Mouse (Mus musculus): ENCODE results near the gene Galnt2. TPM values are rescaled to one million over a fixed set of nuclear protein-coding genes. Genes with fewer than 3 reads are reported as not detected.

The Galnt2 gene
- polyA plus RNA-seq, 2 experiments from 2014 or later, result 18.5 to 18.7 TPM

GRCm38 (mm10) chr8:124294425-124294824 is 63.2 kb downstream of the Galnt2 start:
- ATAC-seq, result no peak

DNA sequence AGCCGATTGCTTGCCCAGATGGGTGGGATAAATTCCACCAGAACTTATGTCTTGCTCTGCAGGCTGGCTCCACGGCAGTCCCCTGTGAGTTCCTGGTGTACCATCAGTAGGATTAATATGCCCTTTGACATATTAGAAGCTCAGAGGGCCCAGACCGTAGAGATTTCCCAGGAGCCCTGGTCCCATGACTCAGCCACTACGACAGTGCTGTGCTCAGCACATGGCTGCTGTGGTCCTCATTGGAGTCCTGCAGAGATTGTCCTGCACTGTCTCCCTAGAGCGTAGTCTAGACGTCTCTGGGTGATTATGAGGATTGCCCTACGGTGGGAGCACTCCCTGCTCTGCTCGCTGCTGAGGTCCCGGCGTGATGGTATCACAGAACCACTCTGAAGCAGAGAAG is 63.7 kb downstream of the Galnt2 start:
- no peak for ATAC-seq

DNA sequence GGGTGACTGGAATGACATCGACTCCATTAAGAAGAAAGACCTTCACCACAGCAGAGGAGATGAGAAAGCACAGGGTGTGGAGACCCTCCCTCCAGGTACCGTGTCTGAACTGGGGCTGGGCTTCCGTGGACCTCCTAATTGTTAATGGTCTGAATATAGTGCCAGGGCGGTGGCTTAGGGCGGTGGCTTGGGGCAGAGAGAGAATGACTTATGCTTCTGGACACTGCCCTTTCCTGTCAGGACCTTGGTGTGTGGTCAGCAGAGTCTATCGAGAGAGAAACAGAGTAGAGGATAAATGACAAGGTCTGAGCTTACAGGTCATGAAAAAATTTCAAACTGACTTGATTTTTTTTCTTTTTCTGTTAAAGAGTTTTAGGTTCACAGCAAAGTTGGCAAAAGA is 64.2 kb downstream of the Galnt2 start:
- ATAC-seq, result no peak

GRCm38 (mm10) chr8:124301512-124301911 is 70.3 kb downstream of the Galnt2 start:
- ATAC-seq, result no peak

- ATAC-seq, result no peak
Measured at GRCm38 (mm10) chr8:124301935-124302555, 70.9 kb downstream of the Galnt2 start.

DNA sequence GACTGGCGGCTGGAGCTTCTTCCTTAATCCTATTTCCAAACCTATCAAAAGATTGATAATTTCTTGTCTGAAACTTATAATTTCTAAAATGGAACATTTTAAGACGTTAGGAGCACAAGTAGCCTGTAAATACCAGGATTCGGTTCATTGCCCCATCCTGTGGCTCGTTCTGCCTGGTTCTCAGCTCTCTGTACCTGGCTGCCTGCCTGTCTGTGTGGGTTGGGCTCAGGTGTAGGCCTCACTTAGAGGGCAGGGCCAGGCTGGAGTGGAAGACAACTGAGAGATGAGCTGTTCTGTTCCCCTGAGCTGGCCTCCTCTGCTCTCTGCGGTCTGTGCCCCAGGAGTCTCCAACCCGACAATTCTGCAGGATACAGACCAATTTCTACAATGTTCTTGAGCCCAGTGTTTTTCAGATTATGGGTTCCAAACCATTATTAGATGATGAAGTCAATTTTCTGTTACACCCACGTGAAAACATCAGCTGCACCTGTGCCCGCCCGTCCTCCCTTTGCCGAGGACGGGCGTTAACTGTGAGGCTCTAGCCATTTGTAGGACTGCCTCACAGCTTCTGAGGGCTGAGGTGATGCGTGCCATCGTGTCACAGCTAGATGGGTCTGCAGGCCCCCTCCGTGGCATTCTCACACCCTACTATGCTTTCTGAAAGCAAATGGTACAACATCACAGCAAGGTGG is 72.2 kb downstream of the Galnt2 start:
- ATAC-seq, result no peak

- no peak for ATAC-seq
Measured at GRCm38 (mm10) chr8:124304141-124304540, 73.0 kb downstream of the Galnt2 start.

GRCm38 (mm10) chr8:124306574-124306973 is 75.4 kb downstream of the Galnt2 start:
- no peak for ATAC-seq

GRCm38 (mm10) chr8:124307700-124308099 is 76.5 kb downstream of the Galnt2 start:
- ATAC-seq, result no peak

DNA sequence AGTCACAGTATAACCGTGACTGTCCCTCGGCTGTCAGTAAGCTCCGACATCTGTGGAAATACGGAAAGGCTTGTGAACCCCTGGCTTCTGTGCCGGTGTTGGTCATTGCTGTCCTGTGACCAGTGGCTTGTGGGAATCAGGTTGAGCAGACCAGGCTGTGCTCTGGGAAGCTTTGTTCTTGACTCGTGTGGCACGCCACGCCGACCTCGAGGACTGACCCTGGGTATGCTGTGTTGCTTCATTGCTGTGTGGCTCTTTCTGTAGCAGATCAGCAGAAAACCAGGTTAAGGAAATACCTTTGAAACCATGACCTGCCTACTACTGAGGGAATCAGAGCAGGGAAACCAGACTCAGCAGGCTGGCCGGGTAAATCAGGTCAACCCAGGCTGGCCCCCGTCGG is 79.3 kb downstream of the Galnt2 start:
- ATAC-seq, result no peak

DNA sequence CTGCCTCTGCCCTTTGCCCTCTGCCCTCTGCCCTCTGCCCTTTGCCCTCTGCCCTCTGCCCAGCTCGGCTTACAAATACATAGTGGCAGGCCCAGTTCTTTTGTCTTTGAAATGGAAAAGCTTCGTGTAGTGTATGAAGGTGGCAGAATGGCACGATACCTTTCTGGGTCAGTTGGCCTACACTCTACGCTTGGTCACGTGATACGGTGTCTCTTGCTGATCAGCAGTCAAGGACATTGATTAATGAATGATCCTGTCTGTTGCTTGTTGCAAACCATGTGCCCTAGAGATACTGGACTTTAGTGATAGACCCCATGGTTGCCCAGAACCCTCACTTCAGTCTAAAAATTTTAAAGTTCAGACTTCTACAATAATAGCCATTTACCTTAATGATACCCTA is 79.9 kb downstream of the Galnt2 start:
- ATAC-seq, result no peak

- no peak for ATAC-seq
Measured at GRCm38 (mm10) chr8:124311723-124312122, 80.5 kb downstream of the Galnt2 start.

- no peak for ATAC-seq
Measured at GRCm38 (mm10) chr8:124312228-124312627, 81.0 kb downstream of the Galnt2 start.

GRCm38 (mm10) chr8:124314803-124315202 is 83.6 kb downstream of the Galnt2 start:
- no peak for ATAC-seq

- no peak for ATAC-seq
Measured at GRCm38 (mm10) chr8:124316466-124317136, 85.4 kb downstream of the Galnt2 start.

GRCm38 (mm10) chr8:124317191-124317682 is 86.0 kb downstream of the Galnt2 start:
- ATAC-seq, result no peak

- peak; percentile 84 for ATAC-seq
Measured at GRCm38 (mm10) chr8:124317821-124318220, 86.6 kb downstream of the Galnt2 start.

DNA sequence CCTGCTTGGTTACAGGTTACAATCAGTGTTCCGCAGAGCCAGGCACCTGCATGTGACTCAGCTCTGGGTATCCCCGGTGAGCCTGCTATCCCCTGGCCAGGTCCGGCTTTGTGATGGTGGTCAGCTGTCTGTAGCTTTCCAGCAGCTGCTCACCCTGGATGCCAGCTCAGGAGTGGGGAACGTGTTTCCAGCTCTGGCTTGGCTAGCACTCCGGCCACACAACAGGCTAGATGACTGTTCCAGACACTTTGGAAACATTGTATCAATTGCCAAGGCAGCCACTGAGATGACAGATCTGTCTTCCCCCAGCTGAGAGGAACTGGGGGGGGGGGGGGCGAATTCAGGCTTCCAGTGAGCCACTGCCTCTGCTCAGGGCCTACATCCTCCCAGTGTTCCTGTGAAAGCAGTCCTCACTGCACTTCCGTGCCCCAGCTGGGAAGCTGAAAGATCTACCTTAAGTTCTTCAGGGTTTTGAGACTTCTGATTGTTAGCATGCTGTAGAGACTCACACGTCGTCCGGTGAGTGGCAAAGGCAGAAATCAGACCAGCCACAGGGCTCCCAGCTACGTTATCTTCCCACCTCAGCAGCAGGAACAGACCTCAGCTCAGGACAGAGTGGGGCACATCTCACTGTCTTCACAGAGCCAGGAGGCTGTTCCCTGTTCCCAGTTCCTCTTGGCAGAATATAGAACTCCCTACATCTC is 87.6 kb downstream of the Galnt2 start:
- ATAC-seq, result no peak

DNA sequence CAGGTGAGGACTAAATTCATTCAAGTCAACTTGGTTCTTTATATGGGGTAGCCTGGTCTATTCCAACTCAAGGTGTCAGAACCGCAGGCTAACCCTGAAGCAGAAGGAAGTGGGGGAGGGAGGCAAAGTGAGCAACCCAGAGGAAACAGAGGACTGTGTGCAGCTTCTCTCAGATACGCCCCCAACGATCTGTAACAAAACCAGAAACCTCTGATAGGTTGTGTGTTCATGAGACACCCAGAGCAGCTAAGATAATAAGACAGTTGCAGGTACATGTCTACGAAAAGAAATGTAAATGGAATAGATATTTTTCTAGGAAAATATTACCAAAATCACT is 88.1 kb downstream of the Galnt2 start:
- no peak for ATAC-seq

DNA sequence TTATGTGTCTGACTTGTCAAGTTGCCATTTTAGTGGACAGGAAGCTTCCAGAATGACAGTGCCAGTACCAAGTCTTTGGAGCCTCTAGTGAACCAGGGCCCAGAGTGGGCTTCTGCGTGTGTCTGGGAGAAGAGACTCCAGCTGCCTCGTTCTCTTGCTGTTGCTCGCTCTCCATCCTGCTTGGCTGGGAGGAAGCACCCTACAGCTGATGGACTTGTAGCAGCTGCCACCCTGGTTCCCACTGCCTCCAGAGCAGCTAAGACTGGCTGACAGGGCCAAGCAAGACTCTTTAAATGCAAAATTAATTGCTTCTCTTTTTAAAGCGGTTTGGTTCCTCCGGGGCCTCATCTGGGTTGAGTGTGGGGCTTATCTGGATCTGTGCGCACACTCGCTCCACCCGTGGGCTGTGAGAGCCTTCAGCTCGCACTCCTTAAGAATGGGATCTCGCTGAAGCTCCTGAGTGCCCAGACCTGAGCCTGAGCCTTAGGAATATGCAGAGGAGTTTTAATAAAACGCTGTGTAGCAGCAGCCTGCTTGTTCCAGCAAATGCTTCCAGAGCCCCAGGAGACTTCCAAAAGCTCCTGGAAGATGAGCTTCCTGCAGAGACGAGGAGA is 90.1 kb downstream of the Galnt2 start:
- ATAC-seq, result no peak

GRCm38 (mm10) chr8:124323356-124323755 is 92.2 kb downstream of the Galnt2 start:
- ATAC-seq, result no peak

- no peak for ATAC-seq
Measured at GRCm38 (mm10) chr8:124328259-124328658, 97.1 kb downstream of the Galnt2 start.

DNA sequence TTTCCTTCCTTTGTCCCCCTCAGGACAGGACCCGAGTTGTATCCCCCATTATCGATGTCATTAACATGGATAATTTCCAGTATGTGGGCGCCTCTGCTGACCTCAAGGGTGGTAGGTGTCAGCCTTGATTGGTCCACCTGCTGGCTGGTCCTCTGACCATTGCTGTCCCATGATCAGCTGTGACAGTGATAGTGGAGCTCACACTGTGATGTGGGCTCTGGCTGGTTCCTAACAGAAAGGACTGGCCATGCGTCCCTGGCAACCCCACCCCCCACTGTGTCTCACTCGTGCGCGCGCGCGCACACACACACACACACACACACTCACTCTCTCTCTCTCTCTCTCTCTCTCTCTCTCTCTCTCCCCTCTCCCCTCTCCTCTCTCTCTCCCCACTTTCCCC is 98.5 kb downstream of the Galnt2 start:
- no peak for ATAC-seq
